Mouse (Mus musculus): ENCODE measurements around the gene Smchd1.

GRCm38 (mm10) chr17:71490666-71491331, 15.7 kb upstream of the Smchd1 start:
- TF ChIP-seq CTCF (IDR thresholded peaks at IDR 0.05; ENCODE audit: low read depth) (no peak), EP300 (IDR thresholded peaks at IDR 0.05; ENCODE audit: low read depth) (no peak)
